Mouse (Mus musculus) neural tube, embryonic 15.5 days (tissue): ENCODE results near the gene S1pr5. TPM values are rescaled to one million over a fixed set of nuclear protein-coding genes. Genes with fewer than 3 reads are reported as not detected.
A peak's percentile ranks its signal among the peaks of the same experiment; 100 is the strongest.
"Not testable (repeated sequence)": the region's sequence is repeated elsewhere in the genome, so short reads cannot be mapped to it uniquely, and the experiment has no call there.

Experiments
- ATAC-seq: fragments of 200-750 bp; cut with Nextera tagmentation; 2 replicates; pipeline ENCODE4 v1.8.0; 2017; ENCODE audit warnings: mild to moderate bottlenecking, moderate TSS enrichment, moderate library complexity; ENCODE audit not compliant: low FRiP score
- H3K27ac ChIP-seq: fragments of 300-500 bp; sonication (generic); replicated peaks from 2 replicates; pipeline ENCODE4 v1.5.1; 2015; ENCODE audit warnings: mild to moderate bottlenecking, inconsistent platforms
- H3K27me3 ChIP-seq: fragments of 300-500 bp; sonication (generic); replicated peaks from 2 replicates; pipeline ENCODE4 v1.6.1; 2015; ENCODE audit warnings: inconsistent platforms
- H3K36me3 ChIP-seq: fragments of 300-500 bp; sonication (generic); 2 replicates; pipeline ENCODE4 v1.6.1; 2015; ENCODE audit warnings: inconsistent platforms
- H3K4me1 ChIP-seq: fragments of 300-500 bp; sonication (generic); 2 replicates; pipeline ENCODE4 v1.6.1; 2015; ENCODE audit warnings: inconsistent platforms
- H3K4me2 ChIP-seq: fragments of 300-500 bp; sonication (generic); 2 replicates; pipeline ENCODE4 v1.6.1; 2015; ENCODE audit warnings: inconsistent platforms, mild to moderate bottlenecking, moderate library complexity
- H3K4me3 ChIP-seq: fragments of 300-500 bp; sonication (generic); replicated peaks from 2 replicates; pipeline ENCODE4 v1.5.1; 2015; ENCODE audit warnings: mild to moderate bottlenecking, inconsistent platforms
- H3K9ac ChIP-seq: fragments of 300-500 bp; sonication (generic); replicated peaks from 2 replicates; pipeline ENCODE4 v1.6.1; 2015; ENCODE audit warnings: mild to moderate bottlenecking, inconsistent platforms
- H3K9me3 ChIP-seq: fragments of 300-500 bp; sonication (generic); replicated peaks from 2 replicates; pipeline ENCODE4 v1.6.1; 2016; ENCODE audit warnings: inconsistent platforms
- WGBS: fragments of 180-500 bp; shearing (Covaris S2); methylation state at CpG from one replicate; pipeline ENCODE4 v1.1.7; 2015; ENCODE audit warnings: mixed read lengths; 5-methylcytosine and 5-hydroxymethylcytosine counted together
- polyA plus RNA-seq: library from polyadenylated mRNA; unstranded; fragments of >200 nt; fragmentation: Nextera tagmentation; extraction: Ambion mirVana; gene quantifications from 2 replicates; pipeline ENCODE4 v1.2.1, GENCODE M21; 2015

Gene S1pr5
- polyA plus RNA-seq, 1 experiment from 2014 or later, result 6.7 TPM

- ATAC-seq, result no peak
- peaks cover 33% of the 10 kb centered on the region for H3K4me1 ChIP-seq
- H3K4me3 ChIP-seq, result no peak overlapping the region
- H3K4me2 ChIP-seq, result no peak overlapping the region
- 84% methylated on average over 29 of the region's 29 CpGs for WGBS
- H3K27me3 ChIP-seq, result no peaks in the 10 kb centered on the region
- H3K9me3 ChIP-seq, result no peaks in the 10 kb centered on the region
- H3K36me3 ChIP-seq, result peaks cover 37% of the 10 kb centered on the region
- H3K9ac ChIP-seq, result no peak overlapping the region
- H3K27ac ChIP-seq, result no peak overlapping the region
Observed at GRCm38 (mm10) chr9:21233366-21233765, 14.9 kb downstream of the S1pr5 start.

GRCm38 (mm10) chr9:21232867-21233266, 15.4 kb downstream of the S1pr5 start:
- Histone ChIP-seq H3K4me2 (no peak overlapping the region), H3K4me3 (no peak overlapping the region), H3K27ac (no peak overlapping the region), H3K27me3 (no peaks in the 10 kb centered on the region), H3K4me1 (peaks cover 33% of the 10 kb centered on the region), H3K9ac (no peak overlapping the region), H3K36me3 (peaks cover 37% of the 10 kb centered on the region), H3K9me3 (no peaks in the 10 kb centered on the region)
- ATAC-seq, result no peak
- 93% methylated on average over 5 of the region's 5 CpGs for WGBS

- Histone ChIP-seq H3K27me3 (no peaks in the 10 kb centered on the region), H3K4me3 (no peak overlapping the region), H3K27ac (no peak overlapping the region), H3K4me1 (peaks cover 31% of the 10 kb centered on the region), H3K36me3 (peaks cover 37% of the 10 kb centered on the region), H3K4me2 (no peak overlapping the region), H3K9ac (no peak overlapping the region), H3K9me3 (no peaks in the 10 kb centered on the region)
- ATAC-seq, result no peak
- 54% methylated on average over 23 of the region's 23 CpGs for WGBS
Observed at GRCm38 (mm10) chr9:21231551-21231950, 16.7 kb downstream of the S1pr5 start.

- Histone ChIP-seq H3K4me2 (peak overlapping the region; percentile 57), H3K4me3 (peak overlapping the region; percentile 29), H3K9me3 (no peaks in the 10 kb centered on the region), H3K4me1 (peaks cover 20% of the 10 kb centered on the region), H3K27ac (no peak overlapping the region), H3K36me3 (peaks cover 19% of the 10 kb centered on the region), H3K27me3 (no peaks in the 10 kb centered on the region), H3K9ac (peak overlapping the region; percentile 32; the same call in 1 of the 2 replicates)
- WGBS, result 17% methylated on average over 16 of the region's 16 CpGs
- peak; percentile 72 for ATAC-seq
Observed at GRCm38 (mm10) chr9:21227342-21227741, 20.9 kb downstream of the S1pr5 start.

- no peaks in the 10 kb centered on the region for H3K9me3 ChIP-seq
- H3K4me2 ChIP-seq, result peak overlapping the region; percentile 55
- H3K36me3 ChIP-seq, result peaks cover 15% of the 10 kb centered on the region
- peak overlapping the region; percentile 29 for H3K4me3 ChIP-seq
- H3K9ac ChIP-seq, result 0 out of 2 replicates have a peak overlapping the region, but pooled peaks have one; percentile 20
- no peak overlapping the region for H3K27ac ChIP-seq
- peaks cover 26% of the 10 kb centered on the region for H3K4me1 ChIP-seq
- H3K27me3 ChIP-seq, result no peaks in the 10 kb centered on the region
- 6% methylated on average over 7 of the region's 7 CpGs for WGBS
- ATAC-seq, result 0 out of 2 replicates have a peak, but pooled peaks have one; percentile 1
Observed at GRCm38 (mm10) chr9:21225415-21225758, 22.9 kb downstream of the S1pr5 start.

- peaks cover 9% of the 10 kb centered on the region for H3K36me3 ChIP-seq
- H3K4me3 ChIP-seq, result peak overlapping the region; percentile 29
- no peak overlapping the region for H3K27ac ChIP-seq
- ATAC-seq, result 0 out of 2 replicates have a peak, but pooled peaks have one; percentile 18
- H3K4me2 ChIP-seq, result peak overlapping the region; percentile 55
- H3K9me3 ChIP-seq, result no peaks in the 10 kb centered on the region
- 19% methylated on average over 26 of the region's 26 CpGs for WGBS
- H3K9ac ChIP-seq, result 0 out of 2 replicates have a peak overlapping the region, but pooled peaks have one; percentile 20
- no peaks in the 10 kb centered on the region for H3K27me3 ChIP-seq
- peaks cover 26% of the 10 kb centered on the region for H3K4me1 ChIP-seq
Observed at GRCm38 (mm10) chr9:21224576-21225414, 23.4 kb downstream of the S1pr5 start.

GRCm38 (mm10) chr9:21223906-21224305, 24.3 kb downstream of the S1pr5 start:
- H3K36me3 ChIP-seq, result no peaks in the 10 kb centered on the region
- H3K4me3 ChIP-seq, result no peak overlapping the region
- no peaks in the 10 kb centered on the region for H3K9me3 ChIP-seq
- WGBS, result 89% methylated on average over 6 of the region's 6 CpGs
- no peak overlapping the region for H3K4me2 ChIP-seq
- ATAC-seq, result no peak
- H3K27ac ChIP-seq, result no peak overlapping the region
- no peaks in the 10 kb centered on the region for H3K27me3 ChIP-seq
- H3K9ac ChIP-seq, result no peak overlapping the region
- peaks cover 26% of the 10 kb centered on the region for H3K4me1 ChIP-seq

- not testable (repeated sequence) for H3K4me3 ChIP-seq, H3K27me3 ChIP-seq, H3K4me2 ChIP-seq, H3K9me3 ChIP-seq, H3K27ac ChIP-seq, ATAC-seq, H3K9ac ChIP-seq, H3K36me3 ChIP-seq
- 100% methylated on average over 1 of the region's 2 CpGs for WGBS
- peaks cover 26% of the 10 kb centered on the region for H3K4me1 ChIP-seq
Observed at GRCm38 (mm10) chr9:21223490-21223889, 24.8 kb downstream of the S1pr5 start.

- H3K27me3 ChIP-seq, result no peaks in the 10 kb centered on the region
- no peak overlapping the region for H3K4me3 ChIP-seq
- 19% methylated on average over 7 of the region's 7 CpGs for WGBS
- H3K27ac ChIP-seq, result no peak overlapping the region
- H3K9me3 ChIP-seq, result no peaks in the 10 kb centered on the region
- H3K9ac ChIP-seq, result no peak overlapping the region
- H3K36me3 ChIP-seq, result no peaks in the 10 kb centered on the region
- H3K4me2 ChIP-seq, result no peak overlapping the region
- H3K4me1 ChIP-seq, result peaks cover 15% of the 10 kb centered on the region
- ATAC-seq, result no peak
Observed at GRCm38 (mm10) chr9:21221383-21221929, 26.8 kb downstream of the S1pr5 start.

GRCm38 (mm10) chr9:21220490-21221382, 27.5 kb downstream of the S1pr5 start:
- Histone ChIP-seq H3K36me3 (no peaks in the 10 kb centered on the region), H3K4me3 (peak overlapping the region; percentile 31), H3K27ac (no peak overlapping the region; the same call in 1 of the 2 replicates), H3K27me3 (no peaks in the 10 kb centered on the region), H3K4me2 (peak overlapping the region; percentile 57), H3K9ac (0 out of 2 replicates have a peak overlapping the region, but pooled peaks have one; percentile 7), H3K9me3 (no peaks in the 10 kb centered on the region), H3K4me1 (peaks cover 19% of the 10 kb centered on the region)
- 16% methylated on average over 21 of the region's 21 CpGs for WGBS
- peak; percentile 87 for ATAC-seq

- H3K27ac ChIP-seq, result no peak overlapping the region
- no peak overlapping the region for H3K9ac ChIP-seq
- ATAC-seq, result no peak
- WGBS, result 56% methylated on average over 3 of the region's 3 CpGs
- H3K4me3 ChIP-seq, result no peak overlapping the region
- no peak overlapping the region for H3K4me2 ChIP-seq
- no peaks in the 10 kb centered on the region for H3K9me3 ChIP-seq
- H3K36me3 ChIP-seq, result no peaks in the 10 kb centered on the region
- H3K27me3 ChIP-seq, result no peaks in the 10 kb centered on the region
- peaks cover 14% of the 10 kb centered on the region for H3K4me1 ChIP-seq
Observed at GRCm38 (mm10) chr9:21219820-21220219, 28.4 kb downstream of the S1pr5 start.
